Mouse (Mus musculus): ENCODE results near the gene Thrb. TPM values are rescaled to one million over a fixed set of nuclear protein-coding genes. Genes with fewer than 3 reads are reported as not detected.
A peak's percentile ranks its signal among the peaks of the same experiment; 100 is the strongest.

The Thrb gene
- 0.82 TPM in 1 of 2 replicates, not detected in the other for polyA plus RNA-seq (2011; ENCODE audit: insufficient read depth, insufficient read length, low replicate concordance, missing spikeins)

- Histone ChIP-seq H3K4me3 (replicated peaks; ENCODE audit: control insufficient read depth, low read depth, low read length) (peak within 1 kb of the TSS; percentile 66), H3K27ac (ENCODE audit: control insufficient read depth, insufficient read depth, low read depth, low read length, poor library complexity) (peak within 1 kb of the TSS; percentile 19; the same call in 1 of the 2 replicates), H3K4me1 (ENCODE audit: control insufficient read depth, insufficient read depth, low read length) (no peaks in the 10 kb centered on the region)
- WGBS: 1% methylated on average over 23 of the region's 23 CpGs
- TF ChIP-seq CTCF (IDR thresholded peaks at IDR 0.05; ENCODE audit: control insufficient read depth, insufficient read depth, low read length) (no peak), POLR2A (IDR thresholded peaks at IDR 0.05; ENCODE audit: borderline replicate concordance, control insufficient read depth, low read depth, low read length) (no peak)
Measured at GRCm38 (mm10) chr14:17659686-17660328, at the start of gene Thrb. Thrb (plus strand) TSS chr14:17660261.

- H3K4me3 ChIP-seq (replicated peaks; ENCODE audit: control insufficient read depth, low read depth, low read length): no peak overlapping the region
- H3K27ac ChIP-seq (ENCODE audit: control insufficient read depth, insufficient read depth, low read depth, low read length, poor library complexity): no peak overlapping the region
- no peak for TF ChIP-seq POLR2A (IDR thresholded peaks at IDR 0.05; ENCODE audit: borderline replicate concordance, control insufficient read depth, low read depth, low read length)
- TF ChIP-seq CTCF (IDR thresholded peaks at IDR 0.05; ENCODE audit: control insufficient read depth, insufficient read depth, low read length): no peak
- WGBS: 51% methylated on average over 3 of the region's 3 CpGs
- no peaks in the 10 kb centered on the region for H3K4me1 ChIP-seq (ENCODE audit: control insufficient read depth, insufficient read depth, low read length)
Measured at GRCm38 (mm10) chr14:17621671-17622070, 38.4 kb upstream of the Thrb start.

- Histone ChIP-seq H3K4me3 (replicated peaks; ENCODE audit: control insufficient read depth, low read depth, low read length) (no peak overlapping the region), H3K4me1 (ENCODE audit: control insufficient read depth, insufficient read depth, low read length) (no peaks in the 10 kb centered on the region), H3K27ac (ENCODE audit: control insufficient read depth, insufficient read depth, low read depth, low read length, poor library complexity) (no peak overlapping the region)
- TF ChIP-seq CTCF (IDR thresholded peaks at IDR 0.05; ENCODE audit: control insufficient read depth, insufficient read depth, low read length) (no peak), POLR2A (IDR thresholded peaks at IDR 0.05; ENCODE audit: borderline replicate concordance, control insufficient read depth, low read depth, low read length) (no peak)
- 57% methylated on average over 2 of the region's 2 CpGs for WGBS
Measured at GRCm38 (mm10) chr14:17623936-17624335, 36.1 kb upstream of the Thrb start.

GRCm38 (mm10) chr14:17629215-17629614 is 30.8 kb upstream of the Thrb start:
- Histone ChIP-seq H3K4me1 (ENCODE audit: control insufficient read depth, insufficient read depth, low read length) (no peaks in the 10 kb centered on the region), H3K4me3 (replicated peaks; ENCODE audit: control insufficient read depth, low read depth, low read length) (no peak overlapping the region), H3K27ac (ENCODE audit: control insufficient read depth, insufficient read depth, low read depth, low read length, poor library complexity) (no peak overlapping the region)
- 26% methylated on average over 5 of the region's 5 CpGs for WGBS
- TF ChIP-seq POLR2A (IDR thresholded peaks at IDR 0.05; ENCODE audit: borderline replicate concordance, control insufficient read depth, low read depth, low read length) (no peak), CTCF (IDR thresholded peaks at IDR 0.05; ENCODE audit: control insufficient read depth, insufficient read depth, low read length) (no peak)

- Histone ChIP-seq H3K4me1 (ENCODE audit: control insufficient read depth, insufficient read depth, low read length) (no peaks in the 10 kb centered on the region; the same call in 1 of the 2 replicates), H3K27ac (ENCODE audit: control insufficient read depth, insufficient read depth, low read depth, low read length, poor library complexity) (no peak overlapping the region), H3K4me3 (replicated peaks; ENCODE audit: control insufficient read depth, low read depth, low read length) (no peak overlapping the region)
- TF ChIP-seq CTCF (IDR thresholded peaks at IDR 0.05; ENCODE audit: control insufficient read depth, insufficient read depth, low read length) (no peak), POLR2A (IDR thresholded peaks at IDR 0.05; ENCODE audit: borderline replicate concordance, control insufficient read depth, low read depth, low read length) (no peak)
- WGBS: 8% methylated on average over 19 of the region's 19 CpGs
Measured at GRCm38 (mm10) chr14:17632887-17633522, 27.1 kb upstream of the Thrb start.

GRCm38 (mm10) chr14:17636971-17637370 is 23.1 kb upstream of the Thrb start:
- WGBS: 70% methylated on average over 3 of the region's 3 CpGs
- TF ChIP-seq CTCF (IDR thresholded peaks at IDR 0.05; ENCODE audit: control insufficient read depth, insufficient read depth, low read length): no peak
- TF ChIP-seq POLR2A (IDR thresholded peaks at IDR 0.05; ENCODE audit: borderline replicate concordance, control insufficient read depth, low read depth, low read length): no peak
- Histone ChIP-seq H3K27ac (ENCODE audit: control insufficient read depth, insufficient read depth, low read depth, low read length, poor library complexity) (no peak overlapping the region), H3K4me1 (ENCODE audit: control insufficient read depth, insufficient read depth, low read length) (no peaks in the 10 kb centered on the region; the same call in 1 of the 2 replicates), H3K4me3 (replicated peaks; ENCODE audit: control insufficient read depth, low read depth, low read length) (no peak overlapping the region)

GRCm38 (mm10) chr14:17641770-17642169 is 18.3 kb upstream of the Thrb start:
- WGBS: 75% methylated on average over 3 of the region's 3 CpGs
- TF ChIP-seq CTCF (IDR thresholded peaks at IDR 0.05; ENCODE audit: control insufficient read depth, insufficient read depth, low read length): no peak
- TF ChIP-seq POLR2A (IDR thresholded peaks at IDR 0.05; ENCODE audit: borderline replicate concordance, control insufficient read depth, low read depth, low read length): no peak
- H3K4me1 ChIP-seq (ENCODE audit: control insufficient read depth, insufficient read depth, low read length): no peaks in the 10 kb centered on the region; the same call in 1 of the 2 replicates
- no peak overlapping the region for H3K27ac ChIP-seq (ENCODE audit: control insufficient read depth, insufficient read depth, low read depth, low read length, poor library complexity)
- H3K4me3 ChIP-seq (replicated peaks; ENCODE audit: control insufficient read depth, low read depth, low read length): no peak overlapping the region

GRCm38 (mm10) chr14:17655084-17655483 is 5.0 kb upstream of the Thrb start:
- Histone ChIP-seq H3K27ac (ENCODE audit: control insufficient read depth, insufficient read depth, low read depth, low read length, poor library complexity) (no peak overlapping the region), H3K4me3 (replicated peaks; ENCODE audit: control insufficient read depth, low read depth, low read length) (no peak overlapping the region), H3K4me1 (ENCODE audit: control insufficient read depth, insufficient read depth, low read length) (no peaks in the 10 kb centered on the region)
- TF ChIP-seq CTCF (IDR thresholded peaks at IDR 0.05; ENCODE audit: control insufficient read depth, insufficient read depth, low read length) (no peak), POLR2A (IDR thresholded peaks at IDR 0.05; ENCODE audit: borderline replicate concordance, control insufficient read depth, low read depth, low read length) (no peak)
- 78% methylated on average over 5 of the region's 5 CpGs for WGBS
